24 mouse cellular contexts compared by ENCODE assay signal in the genomic region with DNA sequence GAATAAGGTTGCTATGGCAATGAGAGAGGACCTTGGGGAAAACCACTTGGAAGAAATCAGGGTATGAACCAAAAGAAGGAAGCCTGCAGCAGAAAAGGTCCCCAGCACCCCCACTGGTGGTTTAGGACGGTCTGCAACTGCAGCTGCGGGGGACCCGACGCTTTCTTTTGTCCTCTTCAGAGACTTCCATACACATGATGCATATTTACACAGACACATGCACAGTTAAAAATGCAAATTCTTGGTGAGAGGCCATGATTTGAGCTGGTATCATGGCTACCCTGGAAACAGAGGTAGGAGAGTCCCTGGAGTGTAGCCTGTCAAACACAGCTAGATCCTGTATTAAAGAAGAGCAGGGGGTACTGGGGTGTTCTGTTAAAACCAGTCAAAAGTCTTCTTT.
DNase-seq lines count a peak whose midpoint lies in the region; ATAC-seq and TF ChIP-seq lines count a peak whose summit lies in the region.
"Had no signal": no experiment of that assay in that cellular context is flagged by ENCODE, and none has a peak within 500 bp of the region (broad histone marks: within the 10 kb centered on the region; RNA-seq: fewer than 3 reads in every experiment).

No protein-coding gene starts in this region.

- H3K4me3 ChIP-seq in heart, embryonic 10.5 days = no peak overlapping the region
- H3K4me3 ChIP-seq in neural tube, embryonic 13.5 days = no peak overlapping the region
- no peak overlapping the region for H3K4me3 ChIP-seq in neural tube, embryonic 15.5 days (replicated peaks)
- no peak overlapping the region for H3K4me3 ChIP-seq in midbrain, embryonic 12.5 days
- H3K4me3 ChIP-seq in kidney, embryonic 16.5 days (ENCODE audit: low read length) = no peak overlapping the region
- H3K4me3 ChIP-seq: limb, embryonic 12.5 days had no signal

- 76% methylated on average over 4 of the region's 4 CpGs for WGBS in heart, embryonic 10.5 days
- 43% methylated on average over 4 of the region's 4 CpGs for WGBS in neural tube, embryonic 13.5 days
- WGBS in neural tube, embryonic 15.5 days = 39% methylated on average over 4 of the region's 4 CpGs
- WGBS in midbrain, embryonic 12.5 days = 48% methylated on average over 4 of the region's 4 CpGs
- WGBS in kidney, embryonic 16.5 days = 85% methylated on average over 4 of the region's 4 CpGs

- peak; percentile 52 for ATAC-seq in neural tube, embryonic 13.5 days (ENCODE audit: low read depth)
- no peak for ATAC-seq in neural tube, embryonic 15.5 days (ENCODE audit: low FRiP score)
- ATAC-seq in midbrain, embryonic 12.5 days (ENCODE audit: low FRiP score, low read depth) = peak; percentile 52; the same call in 1 of the 2 replicates
- no peak for ATAC-seq in kidney, embryonic 16.5 days (ENCODE audit: low FRiP score, low TSS enrichment)
- ATAC-seq: liver, postnatal 0 days; lung, postnatal 0 days had no signal

- H3K36me3 ChIP-seq in heart, embryonic 10.5 days = no peaks in the 10 kb centered on the region
- no peaks in the 10 kb centered on the region for H3K36me3 ChIP-seq in neural tube, embryonic 13.5 days
- H3K36me3 ChIP-seq in neural tube, embryonic 15.5 days = no peaks in the 10 kb centered on the region
- no peaks in the 10 kb centered on the region for H3K36me3 ChIP-seq in midbrain, embryonic 12.5 days
- no peaks in the 10 kb centered on the region for H3K36me3 ChIP-seq in kidney, embryonic 16.5 days (ENCODE audit: insufficient read depth, low read length)
- H3K36me3 ChIP-seq: G1E; limb, embryonic 12.5 days had no signal

- no peak overlapping the region for H3K9ac ChIP-seq in neural tube, embryonic 13.5 days
- no peak overlapping the region for H3K9ac ChIP-seq in neural tube, embryonic 15.5 days (replicated peaks)
- no peak overlapping the region for H3K9ac ChIP-seq in midbrain, embryonic 12.5 days (replicated peaks)
- no peak overlapping the region for H3K9ac ChIP-seq in kidney, embryonic 16.5 days (replicated peaks; ENCODE audit: low read length)
- H3K9ac ChIP-seq: limb, embryonic 12.5 days; liver, postnatal 0 days had no signal

- TF ChIP-seq POLR2A in brain, embryonic 14.5 days (IDR thresholded peaks at IDR 0.05; ENCODE audit: borderline replicate concordance, extremely low read depth, insufficient read depth, insufficient read length, poor library complexity, severe bottlenecking) = no peak

- no peak for TF ChIP-seq CTCF in brain, embryonic 14.5 days (IDR thresholded peaks at IDR 0.05; ENCODE audit: borderline replicate concordance, extremely low read depth, insufficient read depth, insufficient read length)

- no peaks in the 10 kb centered on the region for H3K27me3 ChIP-seq in heart, embryonic 10.5 days (ENCODE audit: insufficient read depth, poor library complexity, severe bottlenecking)
- H3K27me3 ChIP-seq in neural tube, embryonic 13.5 days = no peaks in the 10 kb centered on the region
- H3K27me3 ChIP-seq in neural tube, embryonic 15.5 days (replicated peaks) = no peaks in the 10 kb centered on the region
- H3K27me3 ChIP-seq in midbrain, embryonic 12.5 days = no peaks in the 10 kb centered on the region
- no peaks in the 10 kb centered on the region for H3K27me3 ChIP-seq in kidney, embryonic 16.5 days (ENCODE audit: insufficient read depth, low read length)
- H3K27me3 ChIP-seq: CH12.LX; limb, embryonic 12.5 days had no signal

- H3K4me2 ChIP-seq in neural tube, embryonic 13.5 days = no peak overlapping the region
- H3K4me2 ChIP-seq in neural tube, embryonic 15.5 days = no peak overlapping the region
- no peak overlapping the region for H3K4me2 ChIP-seq in midbrain, embryonic 12.5 days (replicated peaks)
- no peak overlapping the region for H3K4me2 ChIP-seq in kidney, embryonic 16.5 days (replicated peaks; ENCODE audit: low read depth, low read length)
- H3K4me2 ChIP-seq: limb, embryonic 12.5 days; liver, embryonic 11.5 days had no signal

- H3K9me3 ChIP-seq in heart, embryonic 10.5 days = no peaks in the 10 kb centered on the region
- H3K9me3 ChIP-seq in neural tube, embryonic 13.5 days = no peaks in the 10 kb centered on the region
- no peaks in the 10 kb centered on the region for H3K9me3 ChIP-seq in neural tube, embryonic 15.5 days (replicated peaks)
- no peaks in the 10 kb centered on the region for H3K9me3 ChIP-seq in midbrain, embryonic 12.5 days
- H3K9me3 ChIP-seq in kidney, embryonic 16.5 days (ENCODE audit: low read length) = no peaks in the 10 kb centered on the region
- H3K9me3 ChIP-seq: G1E; limb, embryonic 12.5 days had no signal

- peaks cover 33% of the 10 kb centered on the region for H3K4me1 ChIP-seq in heart, embryonic 10.5 days
- peaks cover 6% of the 10 kb centered on the region for H3K4me1 ChIP-seq in neural tube, embryonic 13.5 days (replicated peaks)
- 0 out of 2 replicates have a peak, but pooled peaks cover 4% of the 10 kb centered on the region for H3K4me1 ChIP-seq in neural tube, embryonic 15.5 days
- H3K4me1 ChIP-seq in midbrain, embryonic 12.5 days = peaks cover 3% of the 10 kb centered on the region; the same call in 1 of the 2 replicates
- H3K4me1 ChIP-seq in kidney, embryonic 16.5 days (ENCODE audit: insufficient read depth, low read length) = no peaks in the 10 kb centered on the region
- H3K4me1 ChIP-seq: limb, embryonic 12.5 days had no signal

- peak; percentile 24 for DNase-seq in heart, adult 11 months
- DNase-seq in heart, embryonic 10.5 days (ENCODE audit: low spot score) = no peak
- DNase-seq in brain, embryonic 14.5 days (ENCODE audit: low read depth) = peak; percentile 58
- no peak for DNase-seq in kidney, adult 9 months
- DNase-seq: adrenal gland, adult 2 months; B cell, adult 2 months; cerebellum, adult 11-12 months; cerebellum, postnatal 14 days; gastrocnemius, postnatal 36 days; heart, postnatal 4 days; kidney, adult 2 months; kidney, postnatal 14 days; layer of hippocampus, postnatal 36 days; liver, postnatal 0 days had no signal

- no peak overlapping the region for H3K27ac ChIP-seq in heart, embryonic 10.5 days
- peak overlapping the region; percentile 55 for H3K27ac ChIP-seq in neural tube, embryonic 13.5 days (replicated peaks)
- H3K27ac ChIP-seq in neural tube, embryonic 15.5 days (replicated peaks) = no peak overlapping the region
- 0 out of 2 replicates have a peak overlapping the region, but pooled peaks have one; percentile 8 for H3K27ac ChIP-seq in midbrain, embryonic 12.5 days (replicated peaks)
- no peak overlapping the region for H3K27ac ChIP-seq in kidney, embryonic 16.5 days (ENCODE audit: low read length)
- H3K27ac ChIP-seq: limb, embryonic 12.5 days; macrophage had no signal

Comparison
In these comparisons a context has a peak if more than half of its experiments do, and no peak if none do; other contexts are left out.
1. DNase-seq: peak in heart, adult 11 months (single experiment) and brain, embryonic 14.5 days (single experiment); none in heart, embryonic 10.5 days (single experiment) and kidney, adult 9 months (single experiment).
2. H3K27ac ChIP-seq: peak in neural tube, embryonic 13.5 days (single experiment) and midbrain, embryonic 12.5 days (single experiment); none in heart, embryonic 10.5 days (single experiment), neural tube, embryonic 15.5 days (single experiment) and kidney, embryonic 16.5 days (single experiment).
3. ATAC-seq: peak in neural tube, embryonic 13.5 days (single experiment) and midbrain, embryonic 12.5 days (single experiment); none in neural tube, embryonic 15.5 days (single experiment) and kidney, embryonic 16.5 days (single experiment).